Comparison of ENCODE assay signal across 14 mouse cellular contexts in the genomic region with DNA sequence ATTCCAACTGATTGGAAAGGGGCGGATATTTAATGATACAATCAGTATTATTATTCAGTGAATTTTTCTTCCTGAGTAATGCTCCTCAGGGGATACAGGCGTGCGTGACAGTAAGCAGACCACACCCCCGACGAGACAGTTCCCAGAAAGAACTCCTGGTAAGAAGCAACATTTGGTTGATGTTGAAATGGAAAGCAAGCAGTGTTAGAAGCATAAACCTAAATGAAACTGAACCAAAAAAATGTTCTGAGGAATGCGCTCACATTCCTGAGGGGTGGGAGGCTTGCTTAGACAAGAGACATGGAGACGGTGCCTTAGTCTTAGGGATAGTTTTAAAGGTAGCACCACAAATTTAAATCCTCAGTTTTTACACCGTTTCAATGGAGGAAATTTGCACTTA. TPM values are rescaled to one million over a fixed set of nuclear protein-coding genes. Genes with fewer than 3 reads are reported as not detected.
DNase-seq lines count a peak whose midpoint lies in the region; ATAC-seq and TF ChIP-seq lines count a peak whose summit lies in the region.
"Had no signal": no experiment of that assay in that cellular context is flagged by ENCODE, and none has a peak within 500 bp of the region (broad histone marks: within the 10 kb centered on the region; RNA-seq: fewer than 3 reads in every experiment).

No protein-coding gene starts in this region.

- H3K9ac ChIP-seq in limb, embryonic 11.5 days (ENCODE audit: low read length) = no peak overlapping the region
- H3K9ac ChIP-seq in limb, embryonic 12.5 days (replicated peaks) = no peak overlapping the region

- H3K4me1 ChIP-seq in limb, embryonic 11.5 days (ENCODE audit: control insufficient read depth, insufficient read depth, low read length) = no peaks in the 10 kb centered on the region
- peaks cover 25% of the 10 kb centered on the region for H3K4me1 ChIP-seq in limb, embryonic 10.5 days
- peaks cover 31% of the 10 kb centered on the region for H3K4me1 ChIP-seq in embryonic facial prominence, embryonic 10.5 days
- H3K4me1 ChIP-seq in limb, embryonic 12.5 days (replicated peaks) = peaks cover 14% of the 10 kb centered on the region

- DNase-seq in limb, embryonic 11.5 days (ENCODE audit: low spot score) = peak; percentile 24
- DNase-seq in limb, embryonic 10.5 days (ENCODE audit: low spot score) = no peak
- peak; percentile 66 for DNase-seq in Patski (ENCODE audit: low read depth, low spot score)
- peak; percentile 9 for DNase-seq in embryonic facial prominence, embryonic 10.5 days (ENCODE audit: low spot score)
- no peak for DNase-seq in cerebellum, adult 11 months
- DNase-seq in cerebellum, adult 9-10 months = no peak
- DNase-seq: cerebellum, adult 8-10 months; heart, adult 2 months; heart, postnatal 36 days; spleen, adult 18-20 months had no signal

- TF ChIP-seq CTCF in Patski (IDR thresholded peaks at IDR 0.05) = no peak

- H3K4me2 ChIP-seq in limb, embryonic 11.5 days (ENCODE audit: low read depth, severe bottlenecking) = no peak overlapping the region
- no peak overlapping the region for H3K4me2 ChIP-seq in limb, embryonic 12.5 days

- in situ Hi-C loops in Patski (cut with MboI; ENCODE audit: low pct_unique_long_range_greater_than_20kb) = no loop called here

- H3K27me3 ChIP-seq in limb, embryonic 11.5 days (ENCODE audit: control insufficient read depth, insufficient read depth, low read length) = no peaks in the 10 kb centered on the region
- 0 out of 2 replicates have a peak, but pooled peaks cover 4% of the 10 kb centered on the region for H3K27me3 ChIP-seq in limb, embryonic 10.5 days (ENCODE audit: low read depth, poor library complexity, severe bottlenecking)
- no peaks in the 10 kb centered on the region for H3K27me3 ChIP-seq in Patski
- peaks cover 13% of the 10 kb centered on the region; the same call in 1 of the 2 replicates for H3K27me3 ChIP-seq in embryonic facial prominence, embryonic 10.5 days (replicated peaks; ENCODE audit: low read depth, poor library complexity, severe bottlenecking)
- H3K27me3 ChIP-seq in limb, embryonic 12.5 days = peaks cover 4% of the 10 kb centered on the region; the same call in 1 of the 2 replicates

- POLR2A ChIA-PET in Patski (lab: Charles Lee) = no interaction called here

- no peak for ATAC-seq in limb, embryonic 11.5 days (ENCODE audit: insufficient number of reproducible peaks, low FRiP score, low TSS enrichment, low read depth)
- ATAC-seq in Patski = peak; percentile 98
- ATAC-seq in limb, embryonic 12.5 days (ENCODE audit: insufficient number of reproducible peaks, insufficient read depth, low FRiP score, low TSS enrichment, low read depth) = peak; percentile 60; the same call in 1 of the 2 replicates
- no peak for ATAC-seq in megakaryocyte-erythroid progenitor cell, adult 5-6 weeks (replicated peaks; ENCODE audit: low FRiP score, low TSS enrichment, poor library complexity, severe bottlenecking)
- ATAC-seq: inflammation-experienced regulatory T-cells, adult 6 months had no signal

- CTCF ChIA-PET in Patski (lab: Charles Lee) = interaction anchor here (1.5 kb wide), 1 partner anchor 77 kb away, joined by 3 read pairs; no protein-coding TSS in a partner anchor

- H3K9me3 ChIP-seq in limb, embryonic 11.5 days (ENCODE audit: control insufficient read depth, low read length) = no peaks in the 10 kb centered on the region
- H3K9me3 ChIP-seq in limb, embryonic 10.5 days (replicated peaks) = no peaks in the 10 kb centered on the region
- H3K9me3 ChIP-seq in embryonic facial prominence, embryonic 10.5 days = no peaks in the 10 kb centered on the region
- no peaks in the 10 kb centered on the region for H3K9me3 ChIP-seq in limb, embryonic 12.5 days
- H3K9me3 ChIP-seq: megakaryocyte, embryonic 14.5 days had no signal

- H3K27ac ChIP-seq in limb, embryonic 11.5 days (replicated peaks; ENCODE audit: low read depth, low read length) = no peak overlapping the region
- no peak overlapping the region for H3K27ac ChIP-seq in limb, embryonic 10.5 days
- H3K27ac ChIP-seq in embryonic facial prominence, embryonic 10.5 days (replicated peaks) = no peak overlapping the region
- H3K27ac ChIP-seq in limb, embryonic 12.5 days = no peak overlapping the region
- H3K27ac ChIP-seq: heart, adult 2 months had no signal

- 63% methylated on average over 8 of the region's 8 CpGs for WGBS in limb, embryonic 11.5 days
- 74% methylated on average over 8 of the region's 8 CpGs for WGBS in limb, embryonic 10.5 days
- 66% methylated on average over 8 of the region's 8 CpGs for WGBS in embryonic facial prominence, embryonic 10.5 days
- 50% methylated on average over 8 of the region's 8 CpGs for WGBS in limb, embryonic 12.5 days

- H3K36me3 ChIP-seq in limb, embryonic 11.5 days (ENCODE audit: control insufficient read depth, insufficient read depth, low read length) = no peaks in the 10 kb centered on the region
- H3K36me3 ChIP-seq in limb, embryonic 10.5 days = no peaks in the 10 kb centered on the region
- no peaks in the 10 kb centered on the region for H3K36me3 ChIP-seq in embryonic facial prominence, embryonic 10.5 days (replicated peaks)
- no peaks in the 10 kb centered on the region for H3K36me3 ChIP-seq in limb, embryonic 12.5 days

- H3K4me3 ChIP-seq in limb, embryonic 11.5 days (ENCODE audit: low read depth, low read length) = no peak overlapping the region
- no peak overlapping the region for H3K4me3 ChIP-seq in limb, embryonic 10.5 days
- H3K4me3 ChIP-seq in embryonic facial prominence, embryonic 10.5 days = no peak overlapping the region
- H3K4me3 ChIP-seq in limb, embryonic 12.5 days (replicated peaks) = no peak overlapping the region
- H3K4me3 ChIP-seq: heart, adult 2 months; megakaryocyte, embryonic 14.5 days had no signal

RNA-seq across cellular contexts. Expression of a gene that starts 4.0 kb away (rescaled TPM):
- 9.1 and 10.9 TPM in 2 replicates for polyA plus RNA-seq in limb, embryonic 11.5 days (2014; fragmentation: Nextera tagmentation; extraction: Ambion mirVana)
- polyA plus RNA-seq in limb, embryonic 10.5 days (2016; fragmentation: Nextera tagmentation; extraction: Ambion mirVana) = 4.3 and 6.0 TPM in 2 replicates
- polyA plus RNA-seq in Patski (2021) = 0.58 TPM
- polyA plus RNA-seq in embryonic facial prominence, embryonic 10.5 days (2016; fragmentation: Nextera tagmentation; extraction: Ambion mirVana) = 13.6 TPM in 2 replicates
- 19.4 and 27.4 TPM in 2 replicates for polyA plus RNA-seq in limb, embryonic 12.5 days (2016; fragmentation: Nextera tagmentation; extraction: Ambion mirVana)
- total RNA-seq in megakaryocyte-erythroid progenitor cell, adult 5-6 weeks (2014; fragmentation: Nextera tagmentation) = not detected in 2 replicates
- total RNA-seq in megakaryocyte-erythroid progenitor cell, adult 5-6 weeks (2017) = not detected in 2 replicates
- polyA plus RNA-seq: inflammation-experienced regulatory T-cells, adult 6 months had no signal

Comparison
In these comparisons a context has a peak if more than half of its experiments do, and no peak if none do; other contexts are left out.
1. ATAC-seq: peak in Patski (single experiment) and limb, embryonic 12.5 days (single experiment); none in limb, embryonic 11.5 days (single experiment) and megakaryocyte-erythroid progenitor cell, adult 5-6 weeks (single experiment).
2. DNase-seq: peak in limb, embryonic 11.5 days (single experiment), Patski (single experiment) and embryonic facial prominence, embryonic 10.5 days (single experiment); none in limb, embryonic 10.5 days (single experiment), cerebellum, adult 11 months (single experiment) and cerebellum, adult 9-10 months (single experiment).